Mouse (Mus musculus): Measurements from ENCODE around the gene Olfr583. TPM values are rescaled to one million over a fixed set of nuclear protein-coding genes. Genes with fewer than 3 reads are reported as not detected.

Olfr583 gene
- not detected in 2 replicates for polyA plus RNA-seq (2016; fragmentation: Nextera tagmentation; extraction: Ambion mirVana)

DNA sequence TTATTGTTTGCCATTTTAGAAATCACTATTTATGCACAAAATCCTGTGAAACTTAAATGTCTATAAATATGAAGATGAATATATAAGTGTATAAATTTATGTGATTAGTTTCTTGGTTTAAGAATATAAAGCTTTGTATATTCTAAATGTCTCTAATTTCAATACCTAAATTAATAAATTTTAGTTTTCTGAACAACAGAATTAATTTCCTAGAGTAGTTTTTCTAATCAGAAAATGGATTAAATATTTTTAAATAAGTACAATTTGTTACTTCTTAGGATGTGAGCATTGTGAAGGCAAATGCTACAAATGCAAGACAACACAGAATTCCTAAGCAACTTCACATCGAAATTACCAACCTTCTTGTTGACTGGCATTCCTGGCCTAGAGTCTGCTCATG, at the start of gene Olfr583:
Olfr583 (plus strand) TSS at position 301 of the 400 bp plus-strand sequence.
- Histone ChIP-seq H3K4me3 (no peak within 1 kb of the TSS), H3K9ac (no peak within 1 kb of the TSS), H3K36me3 (no peaks in the 10 kb centered on the region), H3K4me2 (replicated peaks) (no peak within 1 kb of the TSS), H3K9me3 (no peaks in the 10 kb centered on the region), H3K27ac (no peak within 1 kb of the TSS), H3K27me3 (no peaks in the 10 kb centered on the region), H3K4me1 (no peaks in the 10 kb centered on the region)
- 72% methylated on average over 1 of the region's 1 CpGs for WGBS
- ATAC-seq (ENCODE audit: insufficient number of reproducible peaks, insufficient read depth, low FRiP score, low TSS enrichment), result no peak

- no peak for ATAC-seq (ENCODE audit: insufficient number of reproducible peaks, insufficient read depth, low FRiP score, low TSS enrichment)
- Histone ChIP-seq H3K4me1 (no peaks in the 10 kb centered on the region), H3K9me3 (no peaks in the 10 kb centered on the region), H3K27me3 (no peaks in the 10 kb centered on the region), H3K9ac (no peak within 1 kb of the TSS), H3K27ac (no peak within 1 kb of the TSS), H3K36me3 (no peaks in the 10 kb centered on the region), H3K4me2 (replicated peaks) (no peak within 1 kb of the TSS), H3K4me3 (no peak within 1 kb of the TSS)
Observed at GRCm38 (mm10) chr7:103037724-103038123, 13.4 kb upstream of the Olfr583 start, which contains the start of gene Olfr582. Gene Olfr582 (plus strand): TSS chr7:103038024.

GRCm38 (mm10) chr7:103081585-103081984, 30.5 kb downstream of the Olfr583 start, which contains the start of gene Olfr584:
Gene Olfr584 (plus strand): TSS chr7:103081885.
- Histone ChIP-seq H3K9me3 (peaks cover 7% of the 10 kb centered on the region; the same call in 1 of the 2 replicates), H3K9ac (no peak within 1 kb of the TSS), H3K4me2 (replicated peaks) (no peak within 1 kb of the TSS), H3K27ac (no peak within 1 kb of the TSS), H3K4me3 (no peak within 1 kb of the TSS), H3K36me3 (no peaks in the 10 kb centered on the region), H3K27me3 (no peaks in the 10 kb centered on the region), H3K4me1 (no peaks in the 10 kb centered on the region)
- 71% methylated on average over 1 of the region's 1 CpGs for WGBS
- no peak for ATAC-seq (ENCODE audit: insufficient number of reproducible peaks, insufficient read depth, low FRiP score, low TSS enrichment)

GRCm38 (mm10) chr7:103097420-103097819, 46.3 kb downstream of the Olfr583 start, which contains the start of gene Olfr585:
Gene Olfr585 (plus strand): TSS chr7:103097720.
- Histone ChIP-seq H3K27ac (no peak within 1 kb of the TSS), H3K27me3 (no peaks in the 10 kb centered on the region), H3K36me3 (no peaks in the 10 kb centered on the region), H3K4me1 (no peaks in the 10 kb centered on the region), H3K4me3 (no peak within 1 kb of the TSS), H3K9me3 (no peaks in the 10 kb centered on the region), H3K4me2 (replicated peaks) (no peak within 1 kb of the TSS), H3K9ac (no peak within 1 kb of the TSS)
- ATAC-seq (ENCODE audit: insufficient number of reproducible peaks, insufficient read depth, low FRiP score, low TSS enrichment), result no peak
- 74% methylated on average over 1 of the region's 1 CpGs for WGBS

Other genes with a start within 250 kb of the Olfr583 start
- not detected in 2 replicates for gene Olfr564, start 247.8 kb upstream of the Olfr583 start, polyA plus RNA-seq (2016; fragmentation: Nextera tagmentation; extraction: Ambion mirVana)
- not detected in 2 replicates for gene Olfr566, start 192.5 kb upstream of the Olfr583 start, polyA plus RNA-seq (2016; fragmentation: Nextera tagmentation; extraction: Ambion mirVana)
- gene Olfr568, start 174.2 kb upstream of the Olfr583 start, polyA plus RNA-seq (2016; fragmentation: Nextera tagmentation; extraction: Ambion mirVana), result not detected in 2 replicates
- not detected in 2 replicates for gene Olfr569, start 160.4 kb upstream of the Olfr583 start, polyA plus RNA-seq (2016; fragmentation: Nextera tagmentation; extraction: Ambion mirVana)
- gene Olfr570, start 156.7 kb upstream of the Olfr583 start, polyA plus RNA-seq (2016; fragmentation: Nextera tagmentation; extraction: Ambion mirVana), result not detected in 2 replicates
- 0.06 and 0.23 TPM in 2 replicates for gene Olfr571, start 133.8 kb upstream of the Olfr583 start, polyA plus RNA-seq (2016; fragmentation: Nextera tagmentation; extraction: Ambion mirVana)
- gene Olfr572, start 126.9 kb upstream of the Olfr583 start, polyA plus RNA-seq (2016; fragmentation: Nextera tagmentation; extraction: Ambion mirVana), result not detected in 2 replicates
- gene Olfr573-ps1, start 108.7 kb upstream of the Olfr583 start, polyA plus RNA-seq (2016; fragmentation: Nextera tagmentation; extraction: Ambion mirVana), result not detected in 2 replicates
- gene Olfr574, start 102.8 kb upstream of the Olfr583 start, polyA plus RNA-seq (2016; fragmentation: Nextera tagmentation; extraction: Ambion mirVana), result not detected in 2 replicates
- gene Olfr575, start 92.5 kb upstream of the Olfr583 start, polyA plus RNA-seq (2016; fragmentation: Nextera tagmentation; extraction: Ambion mirVana), result not detected in 2 replicates
- not detected in 2 replicates for gene Olfr576, start 88.6 kb upstream of the Olfr583 start, polyA plus RNA-seq (2016; fragmentation: Nextera tagmentation; extraction: Ambion mirVana)
- not detected in 2 replicates for gene Olfr577, start 75.4 kb upstream of the Olfr583 start, polyA plus RNA-seq (2016; fragmentation: Nextera tagmentation; extraction: Ambion mirVana)
- not detected in 2 replicates for gene Olfr578, start 62.0 kb upstream of the Olfr583 start, polyA plus RNA-seq (2016; fragmentation: Nextera tagmentation; extraction: Ambion mirVana)
- gene Olfr582, start 13.3 kb upstream of the Olfr583 start, polyA plus RNA-seq (2016; fragmentation: Nextera tagmentation; extraction: Ambion mirVana), result not detected in 2 replicates
- not detected in 2 replicates for gene Olfr584, start 30.6 kb downstream of the Olfr583 start, polyA plus RNA-seq (2016; fragmentation: Nextera tagmentation; extraction: Ambion mirVana)
- not detected in 2 replicates for gene Olfr585, start 46.4 kb downstream of the Olfr583 start, polyA plus RNA-seq (2016; fragmentation: Nextera tagmentation; extraction: Ambion mirVana)
- not detected in 2 replicates for gene Olfr586, start 74.3 kb downstream of the Olfr583 start, polyA plus RNA-seq (2016; fragmentation: Nextera tagmentation; extraction: Ambion mirVana)
- not detected in 2 replicates for gene Olfr588-ps1, start 89.6 kb downstream of the Olfr583 start, polyA plus RNA-seq (2016; fragmentation: Nextera tagmentation; extraction: Ambion mirVana)
- not detected in 2 replicates for gene Olfr589, start 105.1 kb downstream of the Olfr583 start, polyA plus RNA-seq (2016; fragmentation: Nextera tagmentation; extraction: Ambion mirVana)
- gene Olfr591, start 127.0 kb downstream of the Olfr583 start, polyA plus RNA-seq (2016; fragmentation: Nextera tagmentation; extraction: Ambion mirVana), result not detected in 2 replicates
- gene Olfr592, start 133.5 kb downstream of the Olfr583 start, polyA plus RNA-seq (2016; fragmentation: Nextera tagmentation; extraction: Ambion mirVana), result not detected in 2 replicates
- gene Olfr593, start 160.6 kb downstream of the Olfr583 start, polyA plus RNA-seq (2016; fragmentation: Nextera tagmentation; extraction: Ambion mirVana), result not detected in 2 replicates
- not detected in 2 replicates for gene Olfr594, start 165.7 kb downstream of the Olfr583 start, polyA plus RNA-seq (2016; fragmentation: Nextera tagmentation; extraction: Ambion mirVana)
- gene Usp17ld, start 201.2 kb downstream of the Olfr583 start, polyA plus RNA-seq (2016; fragmentation: Nextera tagmentation; extraction: Ambion mirVana), result not detected in 2 replicates

Data from embryonic facial prominence, embryonic 12.5 days (tissue).